Mouse (Mus musculus) myocyte (in vitro differentiated cells): ENCODE data around the gene Mon2. TPM values are rescaled to one million over a fixed set of nuclear protein-coding genes. Genes with fewer than 3 reads are reported as not detected.

Experiments
- H3K27me3 ChIP-seq: one replicate; pipeline ENCODE4 v1.6.1; 2011; ENCODE audit not compliant: control insufficient read depth, insufficient read depth, insufficient read length
- H3K36me3 ChIP-seq: one replicate; pipeline ENCODE4 v1.6.1; 2011; ENCODE audit not compliant: control insufficient read depth, insufficient read depth
- H3K4me2 ChIP-seq: one replicate; pipeline ENCODE4 v1.6.1; 2011; ENCODE audit warnings: low read depth, control low read depth
- H3K4me3 ChIP-seq: one replicate; pipeline ENCODE4 v1.5.1; 2011; ENCODE audit warnings: mild to moderate bottlenecking, control low read depth, moderate library complexity
- H3K79me2 ChIP-seq: one replicate; pipeline ENCODE4 v1.6.1; 2011; ENCODE audit not compliant: control insufficient read depth, insufficient read depth
- H3ac ChIP-seq: one replicate; pipeline ENCODE4 v1.6.1; 2011; ENCODE audit not compliant: control insufficient read depth, insufficient read length
- CEBPB ChIP-seq: IDR thresholded peaks from 2 replicates; pipeline ENCODE4 v1.6.1; 2011; ENCODE audit warnings: mild to moderate bottlenecking, moderate library complexity; ENCODE audit not compliant: poor library complexity, insufficient read depth, severe bottlenecking
- E2F4 ChIP-seq: IDR thresholded peaks from one replicate; pipeline ENCODE4 v1.6.1; 2011; ENCODE audit warnings: mild to moderate bottlenecking, control low read depth, moderate library complexity; ENCODE audit not compliant: insufficient read depth
- MAX ChIP-seq: IDR thresholded peaks from one replicate; pipeline ENCODE4 v1.6.1; 2011; ENCODE audit warnings: low read depth, mild to moderate bottlenecking, control low read depth
- MYOD1 ChIP-seq, 3 experiments: IDR thresholded peaks; one replicate each; pipeline ENCODE4 v1.6.1; 2011; ENCODE audit warnings: control low read depth in 2 of 3, low read depth in 2 of 3, mild to moderate bottlenecking in 2 of 3, moderate library complexity in 1 of 3; ENCODE audit not compliant: insufficient read length in 2 of 3, control insufficient read depth in 1 of 3
- MYOG ChIP-seq, 3 experiments: IDR thresholded peaks; one replicate each; pipeline ENCODE4 v1.6.1; 2011; ENCODE audit warnings: control low read depth in 2 of 3, low read depth in 2 of 3, mild to moderate bottlenecking in 2 of 3; ENCODE audit not compliant: insufficient read length in 2 of 3, control insufficient read depth in 1 of 3, insufficient read depth in 1 of 3
- POLR2A ChIP-seq: IDR thresholded peaks from one replicate; pipeline ENCODE4 v1.6.1; 2011; ENCODE audit warnings: low read depth, mild to moderate bottlenecking, control low read depth, moderate library complexity; ENCODE audit not compliant: insufficient read length
- POLR2AphosphoS2 ChIP-seq: IDR thresholded peaks from one replicate; pipeline ENCODE4 v1.6.1; 2011; ENCODE audit warnings: low read depth, control low read depth; ENCODE audit not compliant: insufficient read length
- REST ChIP-seq: IDR thresholded peaks from one replicate; pipeline ENCODE4 v1.6.1; 2011; ENCODE audit warnings: mild to moderate bottlenecking, control low read depth, moderate library complexity; ENCODE audit not compliant: insufficient read depth, insufficient read length
- SRF ChIP-seq: IDR thresholded peaks from one replicate; pipeline ENCODE4 v1.6.1; 2011; ENCODE audit warnings: low read depth; ENCODE audit not compliant: control insufficient read depth, insufficient read length
- TCF12 ChIP-seq: IDR thresholded peaks from one replicate; pipeline ENCODE4 v1.6.1; 2011; ENCODE audit warnings: mild to moderate bottlenecking, control low read depth; ENCODE audit not compliant: poor library complexity, insufficient read depth, severe bottlenecking
- TCF3 ChIP-seq: IDR thresholded peaks from one replicate; pipeline ENCODE4 v1.6.1; 2011; ENCODE audit warnings: low read depth, control low read depth; ENCODE audit not compliant: insufficient read length
- USF1 ChIP-seq: IDR thresholded peaks from one replicate; pipeline ENCODE4 v1.6.1; 2011; ENCODE audit warnings: low read depth, mild to moderate bottlenecking, control low read depth, moderate library complexity
- polyA plus RNA-seq: library from polyadenylated mRNA; unstranded; fragments of >200 nt; fragmentation: generic; extraction: Trizol; gene quantifications from one replicate; pipeline ENCODE4 v1.2.1, GENCODE M21; 2012; ENCODE audit warnings: missing spikeins

The Mon2 gene
- polyA plus RNA-seq, 1 experiment = 31.0 TPM

- H3K79me2 ChIP-seq = no peaks in the 10 kb centered on the region
- no peak overlapping the region for H3ac ChIP-seq
- H3K27me3 ChIP-seq = no peaks in the 10 kb centered on the region
- H3K4me3 ChIP-seq = no peak overlapping the region
- TF ChIP-seq USF1 (no peak), TCF12 (no peak), POLR2A (no peak), POLR2AphosphoS2 (no peak)
- peaks cover 51% of the 10 kb centered on the region for H3K36me3 ChIP-seq
- H3K4me2 ChIP-seq = no peak overlapping the region
Observed at GRCm38 (mm10) chr10:123011421-123011820, 64.9 kb downstream of the Mon2 start.

- TF ChIP-seq TCF3 (no peak), MYOD1 (IDR thresholded peaks at IDR 0.05; ENCODE audit: control insufficient read depth in 1 of 3, insufficient read length in 2 of 3, low read depth in 2 of 3) (no peak), CEBPB (no peak), MYOG (IDR thresholded peaks at IDR 0.05; ENCODE audit: control insufficient read depth in 1 of 3, insufficient read depth in 1 of 3, insufficient read length in 2 of 3, low read depth in 2 of 3) (no peak), REST (no peak), SRF (no peak), MAX (no peak), USF1 (no peak), E2F4 (no peak), POLR2AphosphoS2 (no peak), TCF12 (no peak), POLR2A (no peak)
- Histone ChIP-seq H3K27me3 (no peaks in the 10 kb centered on the region), H3K4me3 (no peak overlapping the region), H3K4me2 (no peak overlapping the region), H3ac (no peak overlapping the region), H3K36me3 (peaks cover 55% of the 10 kb centered on the region), H3K79me2 (no peaks in the 10 kb centered on the region)
Observed at GRCm38 (mm10) chr10:123005237-123006185, 70.8 kb downstream of the Mon2 start.

GRCm38 (mm10) chr10:123004475-123005236 is 71.6 kb downstream of the Mon2 start:
- H3K4me3 ChIP-seq = no peak overlapping the region
- H3K27me3 ChIP-seq = no peaks in the 10 kb centered on the region
- H3ac ChIP-seq = no peak overlapping the region
- peaks cover 50% of the 10 kb centered on the region for H3K36me3 ChIP-seq
- TF ChIP-seq POLR2A = no peak
- TF ChIP-seq TCF3 = no peak
- TF ChIP-seq SRF = no peak
- no peak for TF ChIP-seq USF1
- no peak for TF ChIP-seq MAX
- no peaks in the 10 kb centered on the region for H3K79me2 ChIP-seq
- no peak overlapping the region for H3K4me2 ChIP-seq

GRCm38 (mm10) chr10:123001985-123002384 is 74.3 kb downstream of the Mon2 start:
- no peak for TF ChIP-seq TCF3
- TF ChIP-seq E2F4 = no peak
- no peak for TF ChIP-seq MYOG (IDR thresholded peaks at IDR 0.05; ENCODE audit: control insufficient read depth in 1 of 3, insufficient read depth in 1 of 3, insufficient read length in 2 of 3, low read depth in 2 of 3)
- TF ChIP-seq REST = no peak
- no peak for TF ChIP-seq POLR2AphosphoS2
- TF ChIP-seq USF1 = no peak
- no peak for TF ChIP-seq TCF12
- H3K36me3 ChIP-seq = peaks cover 35% of the 10 kb centered on the region
- H3K4me2 ChIP-seq = no peak overlapping the region
- H3ac ChIP-seq = no peak overlapping the region
- no peaks in the 10 kb centered on the region for H3K27me3 ChIP-seq
- no peaks in the 10 kb centered on the region for H3K79me2 ChIP-seq
- H3K4me3 ChIP-seq = no peak overlapping the region

- no peaks in the 10 kb centered on the region for H3K79me2 ChIP-seq
- no peak for TF ChIP-seq MYOD1 (IDR thresholded peaks at IDR 0.05; ENCODE audit: control insufficient read depth in 1 of 3, insufficient read length in 2 of 3, low read depth in 2 of 3)
- no peak overlapping the region for H3K4me3 ChIP-seq
- H3K4me2 ChIP-seq = no peak overlapping the region
- H3K36me3 ChIP-seq = peaks cover 35% of the 10 kb centered on the region
- no peaks in the 10 kb centered on the region for H3K27me3 ChIP-seq
- no peak overlapping the region for H3ac ChIP-seq
Observed at GRCm38 (mm10) chr10:123001363-123001762, 74.9 kb downstream of the Mon2 start.
